Mouse (Mus musculus) testis, postnatal 10 days (tissue): ENCODE measurements around the gene Osm.

Experiments used
- DNase-seq: peaks from one replicate; pipeline ENCODE4 v3.0.0; 2021; ENCODE audit warnings: low spot score

Osm gene

GRCm38 (mm10) chr11:4235665-4236545, at the start of gene Osm:
Gene Osm, plus strand, starts transcription at chr11:4236420.
- DNase-seq, result no peak

- peak; percentile 99 for DNase-seq
These were observed 49.5 kb upstream of the Osm start, which contains the start of gene Tbc1d10a for GRCm38 (mm10) chr11:4186486-4187317. Gene Tbc1d10a, plus strand, starts transcription at chr11:4186789.

- no peak for DNase-seq
These were observed 48.9 kb upstream of the Osm start for GRCm38 (mm10) chr11:4187318-4187700.

- DNase-seq, result no peak
These were observed 47.0 kb upstream of the Osm start for GRCm38 (mm10) chr11:4189182-4189581.

- no peak for DNase-seq
These were observed 45.5 kb upstream of the Osm start for GRCm38 (mm10) chr11:4190677-4191076.

- DNase-seq, result no peak
These were observed 43.5 kb upstream of the Osm start for GRCm38 (mm10) chr11:4192757-4193156.

- DNase-seq, result no peak
These were observed 42.8 kb upstream of the Osm start for GRCm38 (mm10) chr11:4193420-4193819.

GRCm38 (mm10) chr11:4195597-4196031, 40.6 kb upstream of the Osm start:
- DNase-seq, result no peak

GRCm38 (mm10) chr11:4196636-4197035, 39.6 kb upstream of the Osm start:
- no peak for DNase-seq

- DNase-seq, result peak; percentile 41
These were observed 38.5 kb upstream of the Osm start for GRCm38 (mm10) chr11:4197691-4198090.

- peak; percentile 70 for DNase-seq
These were observed 34.1 kb upstream of the Osm start for GRCm38 (mm10) chr11:4201981-4202700.

- DNase-seq, result no peak
These were observed 33.1 kb upstream of the Osm start for GRCm38 (mm10) chr11:4202995-4203704.

GRCm38 (mm10) chr11:4203705-4204074, 32.5 kb upstream of the Osm start:
- peak; percentile 66 for DNase-seq

GRCm38 (mm10) chr11:4205097-4205655, 31.0 kb upstream of the Osm start:
- no peak for DNase-seq

- DNase-seq, result no peak
These were observed 30.3 kb upstream of the Osm start for GRCm38 (mm10) chr11:4205951-4206350.

- no peak for DNase-seq
These were observed 29.7 kb upstream of the Osm start for GRCm38 (mm10) chr11:4206563-4206962.

- DNase-seq, result no peak
These were observed 28.6 kb upstream of the Osm start for GRCm38 (mm10) chr11:4207655-4208054.

GRCm38 (mm10) chr11:4209556-4209955, 26.7 kb upstream of the Osm start:
- no peak for DNase-seq

GRCm38 (mm10) chr11:4210786-4211185, 25.4 kb upstream of the Osm start:
- no peak for DNase-seq

GRCm38 (mm10) chr11:4213107-4213506, 23.1 kb upstream of the Osm start:
- DNase-seq, result peak; percentile 71

GRCm38 (mm10) chr11:4214572-4214971, 21.6 kb upstream of the Osm start:
- no peak for DNase-seq
